Mouse (Mus musculus) brain, adult 2 months (tissue): ENCODE results near the gene Abcb1a.

Source experiments
- DNase-seq: peaks from one replicate; pipeline ENCODE4 v3.0.0; 2011; ENCODE audit warnings: low read depth, low spot score

Abcb1a gene

GRCm38 (mm10) chr5:8659911-8660737 is at the start of gene Abcb1a:
Gene Abcb1a (plus strand): TSS chr5:8660077.
- peak; percentile 4 for DNase-seq

- DNase-seq: peak; percentile 87
Observed at GRCm38 (mm10) chr5:8622071-8622595, 37.7 kb upstream of the Abcb1a start.

GRCm38 (mm10) chr5:8622596-8623231 is 37.2 kb upstream of the Abcb1a start, which contains the start of gene Rundc3b:
Gene Rundc3b (minus strand): TSS chr5:8622952.
- peak; percentile 99 for DNase-seq

- no peak for DNase-seq
Observed at GRCm38 (mm10) chr5:8632901-8633300, 27.0 kb upstream of the Abcb1a start.

GRCm38 (mm10) chr5:8634489-8634975 is 25.3 kb upstream of the Abcb1a start:
- no peak for DNase-seq

GRCm38 (mm10) chr5:8648300-8648699 is 11.6 kb upstream of the Abcb1a start:
- no peak for DNase-seq

GRCm38 (mm10) chr5:8648774-8649173 is 11.1 kb upstream of the Abcb1a start:
- DNase-seq: no peak

- no peak for DNase-seq
Observed at GRCm38 (mm10) chr5:8652085-8652484, 7.8 kb upstream of the Abcb1a start.

- peak; percentile 2 for DNase-seq
Observed at GRCm38 (mm10) chr5:8660738-8661151, 868 bp downstream of the Abcb1a start.

GRCm38 (mm10) chr5:8664678-8665077 is 4.8 kb downstream of the Abcb1a start:
- DNase-seq: no peak

- no peak for DNase-seq
Observed at GRCm38 (mm10) chr5:8667758-8668474, 8.0 kb downstream of the Abcb1a start.

- DNase-seq: no peak
Observed at GRCm38 (mm10) chr5:8669606-8670005, 9.7 kb downstream of the Abcb1a start.

- DNase-seq: no peak
Observed at GRCm38 (mm10) chr5:8675262-8675951, 15.5 kb downstream of the Abcb1a start.

- no peak for DNase-seq
Observed at GRCm38 (mm10) chr5:8675952-8676262, 16.0 kb downstream of the Abcb1a start.

GRCm38 (mm10) chr5:8681166-8681565 is 21.3 kb downstream of the Abcb1a start:
- peak; percentile 26 for DNase-seq

- DNase-seq: no peak
Observed at GRCm38 (mm10) chr5:8683686-8684085, 23.8 kb downstream of the Abcb1a start.

- DNase-seq: no peak
Observed at GRCm38 (mm10) chr5:8686071-8686470, 26.2 kb downstream of the Abcb1a start.

GRCm38 (mm10) chr5:8687550-8687949 is 27.7 kb downstream of the Abcb1a start:
- peak; percentile 4 for DNase-seq

- DNase-seq: no peak
Observed at GRCm38 (mm10) chr5:8716061-8716460, 56.2 kb downstream of the Abcb1a start.

- peak; percentile 52 for DNase-seq
Observed at GRCm38 (mm10) chr5:8719556-8719955, 59.7 kb downstream of the Abcb1a start.

GRCm38 (mm10) chr5:8722224-8722623 is 62.3 kb downstream of the Abcb1a start:
- DNase-seq: no peak
